Mouse (Mus musculus) spleen, postnatal 10 days (tissue): ENCODE results near the gene Khsrp.

Experiments used
- DNase-seq, 2 experiments: peaks; one replicate each; pipeline ENCODE4 v3.0.0; 2021 to 2022; ENCODE audit warnings: low spot score in 2 of 2

Khsrp gene

DNA sequence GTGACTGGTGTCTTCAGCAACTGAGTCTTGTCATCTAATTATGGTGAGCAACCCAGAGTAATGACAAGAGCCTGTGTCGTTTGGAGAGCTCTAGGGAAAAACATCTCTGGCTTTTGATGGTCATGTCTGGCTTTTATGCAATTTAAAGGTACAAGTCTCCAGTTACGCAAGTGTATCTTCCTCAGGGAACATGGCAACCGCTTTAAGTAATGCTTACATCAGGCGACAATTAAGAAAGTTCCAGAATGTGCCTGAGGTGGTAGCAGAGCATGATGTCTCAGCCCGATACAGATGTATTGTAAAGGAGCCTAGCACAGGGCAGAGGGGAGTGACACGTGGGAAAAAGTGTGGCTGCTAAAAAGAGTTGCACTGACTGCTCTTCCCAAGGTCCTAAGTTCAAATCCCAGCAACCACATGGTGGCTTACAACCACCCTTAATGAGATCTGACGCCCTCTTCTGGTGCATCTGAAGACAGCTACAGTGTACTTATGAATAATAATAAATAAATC lies 42.3 kb downstream of the Khsrp start:
- DNase-seq, result peak in 1 of 2 experiments; percentile 12

DNA sequence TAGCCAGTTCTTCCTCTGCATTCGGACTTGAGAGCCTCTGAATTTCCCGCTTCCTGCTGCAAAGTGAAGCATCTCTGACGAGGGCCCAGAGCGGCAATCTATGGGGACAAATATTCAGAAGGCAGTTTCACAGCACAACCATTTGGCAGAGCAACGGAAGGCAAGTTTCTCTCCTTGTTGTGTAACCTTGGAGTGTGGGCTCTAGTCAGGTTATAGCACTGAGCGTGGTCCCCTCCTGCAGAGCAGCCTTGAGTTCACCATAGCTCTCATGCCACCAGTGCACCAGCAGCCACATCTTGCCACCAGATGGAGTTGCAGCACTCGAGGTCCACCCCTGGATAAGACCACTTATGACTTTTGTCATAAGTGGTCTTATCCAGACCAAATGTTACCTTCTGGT lies 42.9 kb downstream of the Khsrp start:
- DNase-seq, result peak in 1 of 2 experiments; percentile 20

DNA sequence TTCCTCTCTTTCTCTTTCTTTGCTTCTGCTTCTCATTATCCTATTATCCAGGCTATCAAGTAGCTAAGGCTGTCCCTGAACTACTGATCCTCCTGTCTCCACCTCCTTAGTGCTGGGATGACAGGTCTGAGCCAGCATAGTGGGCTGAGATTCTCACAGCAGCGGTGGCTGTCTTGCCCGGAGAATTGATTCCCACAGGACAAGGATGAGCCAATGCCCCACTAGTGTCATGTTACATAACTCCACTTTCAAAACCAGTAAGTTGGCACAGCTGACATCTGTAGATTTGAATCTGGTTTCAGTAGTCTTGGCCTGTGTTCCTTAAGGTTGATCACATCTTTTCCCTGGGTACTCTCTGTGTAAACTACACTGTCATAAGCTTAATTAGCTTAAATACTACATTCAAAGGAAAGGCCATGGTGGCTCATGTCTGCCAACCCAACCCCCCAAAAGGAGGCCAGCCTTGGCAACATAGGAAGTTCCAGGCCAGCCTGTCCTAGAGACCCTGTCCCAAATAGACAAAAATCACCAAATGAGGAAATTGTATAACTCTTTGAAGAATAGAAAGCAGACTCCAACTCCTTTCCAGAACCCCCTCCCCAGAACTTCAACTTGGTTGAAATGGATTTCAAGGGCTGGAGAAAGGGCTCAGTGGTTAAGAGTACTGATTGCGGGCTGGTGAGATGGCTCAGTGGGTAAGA lies 45.1 kb downstream of the Khsrp start:
- peak in 1 of 2 experiments; percentile 4 for DNase-seq

DNA sequence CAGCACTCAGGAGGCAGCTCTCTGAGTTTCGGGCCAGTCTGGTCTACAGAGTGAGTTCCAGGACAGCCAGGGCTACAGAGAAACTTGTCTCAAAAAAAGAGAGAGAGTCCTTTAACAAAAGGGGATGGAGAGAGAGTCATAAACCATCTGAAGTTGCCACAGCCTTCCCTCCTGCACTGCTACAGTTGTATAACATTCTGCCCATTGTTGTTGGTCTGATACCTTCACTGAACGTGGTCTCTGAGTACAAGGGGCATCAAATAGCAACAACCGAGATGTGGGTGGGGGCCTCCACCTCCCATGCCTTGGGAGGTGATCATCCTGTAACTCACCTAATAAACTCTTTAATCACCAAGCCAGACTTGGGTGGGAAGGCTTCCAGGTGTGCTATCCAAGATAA lies 45.7 kb downstream of the Khsrp start:
- DNase-seq, result peak in 1 of 2 experiments; percentile 2

DNA sequence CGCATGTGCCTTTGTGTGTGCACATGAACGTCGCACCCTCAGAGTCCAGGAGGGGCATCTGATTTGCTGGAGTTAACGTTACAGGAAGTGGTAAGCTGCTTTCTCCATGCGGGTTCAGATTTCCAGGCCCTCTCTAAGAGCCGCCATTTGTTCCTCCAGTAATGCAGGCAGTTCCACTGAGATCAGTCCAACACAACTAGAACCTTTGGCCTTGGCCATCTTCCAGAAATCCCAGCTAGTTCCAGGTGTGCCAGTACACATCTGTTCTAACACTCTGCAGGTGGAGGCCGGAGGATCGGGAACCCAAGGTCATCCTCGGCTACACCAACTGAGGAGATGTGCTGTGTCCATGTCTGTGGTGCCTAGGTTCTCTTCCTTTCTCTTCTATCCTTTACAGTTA lies 46.4 kb downstream of the Khsrp start:
- no peak for DNase-seq

DNA sequence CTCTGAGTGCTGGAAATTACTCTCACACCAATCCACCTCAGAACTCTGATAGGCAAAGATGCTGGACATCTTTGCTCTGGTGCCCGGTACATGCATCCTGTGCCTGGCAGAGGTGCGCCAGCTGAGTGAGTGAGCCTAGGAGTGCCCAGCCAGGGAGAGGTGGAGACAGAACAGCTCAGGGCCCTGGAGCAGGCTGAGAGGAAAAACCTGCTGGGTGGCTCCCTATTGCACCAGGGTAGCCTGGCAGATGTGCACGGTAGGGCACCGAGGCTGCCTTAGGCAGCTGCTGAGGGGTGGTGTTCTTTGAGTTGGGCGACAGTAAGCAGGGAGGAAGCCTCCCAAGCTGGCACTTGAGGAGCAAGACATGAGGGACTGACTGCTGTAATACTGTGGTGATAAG lies 49.3 kb downstream of the Khsrp start, which contains the start of gene Acer1:
Gene Acer1 (minus strand): TSS at position 114 of the 400 bp plus-strand sequence.
- no peak for DNase-seq

DNA sequence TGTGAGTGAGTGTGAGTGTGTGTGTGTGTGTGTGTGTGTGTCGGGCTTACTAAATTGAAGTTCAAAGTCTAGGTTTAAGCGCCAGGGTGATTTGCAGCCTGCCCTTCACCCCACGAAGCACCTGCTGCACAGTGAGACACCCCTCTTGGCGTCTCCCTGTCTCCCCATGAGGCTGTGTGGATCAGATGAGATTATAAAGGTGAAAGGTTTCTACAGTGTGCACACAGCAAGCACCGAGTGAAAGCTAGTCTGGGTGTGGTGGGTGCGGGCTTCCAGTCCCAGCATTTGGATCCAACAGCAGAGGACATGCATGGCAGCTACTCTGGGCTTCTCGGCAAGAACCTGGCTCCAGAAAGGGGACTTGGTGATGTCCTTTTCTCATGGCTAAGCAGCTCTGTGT lies 50.3 kb downstream of the Khsrp start:
- DNase-seq, result no peak

DNA sequence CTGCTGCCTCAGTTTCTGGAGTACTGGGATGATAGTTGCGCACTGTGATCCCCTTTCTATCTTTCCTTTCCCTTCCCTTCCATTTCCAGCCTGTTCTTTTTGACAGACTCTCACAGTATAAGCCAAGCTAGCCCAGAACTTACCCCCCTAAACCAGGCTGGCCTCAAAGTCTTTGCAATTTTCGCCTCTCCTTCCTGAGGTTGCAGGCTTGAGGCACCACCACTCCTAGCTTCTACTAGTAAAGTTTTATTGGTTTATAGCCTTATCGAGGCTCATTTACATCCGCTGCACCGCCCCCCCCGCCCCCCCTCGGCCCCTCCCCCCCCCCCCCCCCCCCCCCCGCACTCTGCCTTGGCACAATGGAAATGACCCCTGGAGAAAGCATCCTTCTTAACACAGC lies 51.8 kb downstream of the Khsrp start:
- DNase-seq, result no peak

DNA sequence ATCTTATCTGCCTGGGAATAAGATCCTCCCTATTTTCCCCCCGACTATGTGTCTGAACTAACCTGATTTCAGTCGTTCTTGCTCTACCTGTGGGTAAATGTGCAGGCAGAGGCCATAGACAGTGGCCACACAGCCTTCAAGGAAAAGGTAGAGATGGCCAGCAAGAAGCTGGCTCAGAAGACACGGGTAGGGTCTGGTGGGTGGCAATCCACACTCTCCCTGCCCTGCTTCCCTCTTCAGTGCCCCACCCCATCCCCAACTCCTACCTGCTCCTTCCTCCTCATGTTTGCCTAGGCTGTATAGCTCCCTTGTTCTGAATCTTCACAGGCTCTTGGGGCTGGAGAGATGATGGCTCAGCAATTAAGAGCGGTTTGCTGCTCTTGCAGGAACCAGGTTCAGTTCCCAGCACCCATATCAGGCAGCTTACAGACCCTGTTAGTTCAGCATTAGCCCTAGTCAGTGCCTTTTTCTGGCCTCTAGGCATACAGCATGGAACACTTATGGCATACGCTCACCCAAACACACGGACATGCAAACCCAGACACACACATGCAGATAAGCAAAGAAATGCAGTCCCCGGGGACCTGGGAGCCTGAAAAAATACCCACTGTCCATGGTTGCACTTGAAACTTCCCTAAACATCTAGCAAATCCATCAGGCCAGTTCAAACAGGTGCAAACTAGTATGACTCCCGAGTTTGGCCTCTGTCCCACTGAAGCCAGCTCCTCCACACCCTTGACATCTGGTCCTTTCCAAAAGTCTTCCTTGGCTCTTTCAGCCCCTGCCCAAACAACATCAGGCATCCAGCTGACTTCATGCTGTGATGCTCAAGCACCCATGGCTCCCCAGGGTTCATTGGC lies 54.6 kb downstream of the Khsrp start:
- DNase-seq, result no peak

DNA sequence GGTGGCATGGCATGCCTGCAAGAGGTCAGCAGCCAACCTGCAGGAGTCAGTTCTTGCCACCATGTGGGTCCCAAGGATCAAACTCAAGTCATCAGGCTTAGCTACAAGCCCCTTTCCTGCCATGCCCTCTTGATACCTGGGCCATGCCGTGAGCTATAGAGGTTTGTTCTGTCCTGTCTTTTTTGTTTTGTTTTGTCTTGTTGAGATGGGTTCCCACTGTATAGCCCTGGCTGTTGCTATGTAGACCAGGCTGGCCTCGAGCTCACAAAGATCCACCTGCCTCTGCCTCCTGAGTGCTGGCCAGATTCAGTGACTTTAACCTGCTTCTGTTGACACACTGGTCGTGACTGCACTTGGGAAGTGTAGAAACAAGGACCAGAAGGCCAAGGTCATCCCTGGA lies 55.9 kb downstream of the Khsrp start:
- no peak for DNase-seq

DNA sequence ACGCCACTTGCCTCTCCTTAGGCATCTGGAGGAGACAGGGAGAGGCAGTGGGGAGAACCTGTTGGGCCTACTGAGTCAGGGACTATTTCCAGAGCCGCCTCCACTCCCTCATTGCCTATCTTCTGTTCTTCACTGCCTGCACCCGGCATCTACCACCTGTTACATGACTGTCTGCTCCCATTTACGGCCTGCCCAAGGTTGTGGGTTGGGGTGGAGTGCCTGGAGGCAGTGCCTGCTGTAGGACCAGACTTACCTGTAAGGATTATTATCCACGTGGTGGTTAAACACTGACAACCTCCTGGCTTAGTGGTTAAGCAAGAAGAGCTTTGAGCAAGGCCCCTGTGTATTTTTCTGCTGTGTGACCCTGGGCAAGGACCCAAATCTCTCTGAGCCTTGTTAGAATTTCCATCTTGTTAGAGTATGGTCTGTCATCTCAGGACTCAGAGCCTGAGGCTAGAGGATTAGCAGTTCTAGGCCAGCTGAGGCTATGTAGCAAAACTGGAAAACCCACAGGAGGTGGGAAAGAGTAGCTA lies 56.5 kb downstream of the Khsrp start:
- DNase-seq, result no peak

DNA sequence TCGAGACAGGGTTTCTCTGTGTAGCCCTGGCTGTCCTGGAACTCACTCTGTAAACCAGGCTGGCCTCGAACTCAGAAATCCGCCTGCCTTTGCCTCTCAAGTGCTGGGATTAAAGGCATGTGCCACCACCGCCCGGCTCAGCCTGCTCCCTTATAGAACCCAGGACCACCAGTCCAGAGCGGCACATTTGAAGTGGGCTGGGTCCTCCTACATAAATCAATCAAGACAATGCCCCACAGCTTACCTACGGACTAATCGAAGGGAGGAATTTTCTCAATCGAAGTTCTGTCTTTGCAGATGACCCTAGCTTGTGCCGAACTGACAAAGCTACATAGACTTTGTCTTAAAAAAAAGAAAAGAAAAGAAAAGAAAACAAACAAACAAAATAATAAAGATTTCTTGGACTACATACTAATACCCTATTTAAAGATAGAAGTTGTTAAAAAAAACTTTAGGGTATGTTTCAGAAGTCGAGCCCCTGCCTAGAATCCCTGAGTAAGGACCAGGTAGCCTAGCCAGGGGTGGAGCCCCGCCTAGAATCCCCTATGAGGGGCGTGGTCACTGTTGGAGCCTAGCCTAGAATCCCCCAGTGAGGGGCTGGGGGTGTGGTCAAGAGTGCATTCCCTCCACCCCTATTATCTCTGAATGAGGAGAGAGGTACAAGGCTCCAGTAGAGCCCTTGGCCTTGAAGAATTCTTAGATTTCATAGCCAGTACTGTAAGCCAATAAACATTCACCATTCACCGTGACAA lies 57.2 kb downstream of the Khsrp start:
- no peak for DNase-seq
